Mouse (Mus musculus) midbrain, postnatal 0 days (tissue): ENCODE data around the gene Chst14. TPM values are rescaled to one million over a fixed set of nuclear protein-coding genes. Genes with fewer than 3 reads are reported as not detected.

Source experiments
- ATAC-seq: fragments of 200-750 bp; cut with Nextera tagmentation; 2 replicates; pipeline ENCODE4 v1.8.0; 2017; ENCODE audit warnings: moderate number of reproducible peaks, mild to moderate bottlenecking, moderate TSS enrichment, moderate library complexity; ENCODE audit not compliant: low FRiP score
- DNase-seq: peaks from one replicate; pipeline ENCODE4 v3.0.0-alpha.2; 2015; ENCODE audit warnings: low spot score
- H3K27ac ChIP-seq: fragments of 300-500 bp; sonication (generic); 2 replicates; pipeline ENCODE4 v1.5.1; 2014; ENCODE audit warnings: low read depth, mild to moderate bottlenecking, low read length, mixed read lengths
- H3K27me3 ChIP-seq: fragments of 300-500 bp; sonication (generic); 2 replicates; pipeline ENCODE4 v1.6.1; 2014; ENCODE audit warnings: low read length, control low read depth, mixed read lengths; ENCODE audit not compliant: insufficient read depth
- H3K36me3 ChIP-seq: fragments of 300-500 bp; sonication (generic); 2 replicates; pipeline ENCODE4 v1.6.1; 2014; ENCODE audit warnings: low read length, control low read depth, mixed read lengths; ENCODE audit not compliant: insufficient read depth
- H3K4me1 ChIP-seq: fragments of 300-500 bp; sonication (generic); 2 replicates; pipeline ENCODE4 v1.6.1; 2014; ENCODE audit warnings: mild to moderate bottlenecking, control low read depth, antibody characterized with exemption, low read length, mixed read lengths; ENCODE audit not compliant: insufficient read depth
- H3K4me2 ChIP-seq: fragments of 300-500 bp; sonication (generic); 2 replicates; pipeline ENCODE4 v1.6.1; 2014; ENCODE audit warnings: low read depth, mild to moderate bottlenecking, low read length, mixed read lengths; ENCODE audit not compliant: poor library complexity, severe bottlenecking
- H3K4me3 ChIP-seq: fragments of 300-500 bp; sonication (generic); 2 replicates; pipeline ENCODE4 v1.5.1; 2014; ENCODE audit warnings: low read depth, mild to moderate bottlenecking, low read length, moderate library complexity
- H3K9ac ChIP-seq: fragments of 300-500 bp; sonication (generic); replicated peaks from 2 replicates; pipeline ENCODE4 v1.6.1; 2014; ENCODE audit warnings: mild to moderate bottlenecking, low read length, moderate library complexity, mixed read lengths; ENCODE audit not compliant: poor library complexity, severe bottlenecking
- H3K9me3 ChIP-seq: fragments of 300-500 bp; sonication (generic); 2 replicates; pipeline ENCODE4 v1.6.1; 2016; ENCODE audit warnings: low read length, control low read depth
- CTCF ChIP-seq: IDR thresholded peaks from 2 replicates; pipeline ENCODE4 v1.5.1; 2016; ENCODE audit warnings: antibody characterized with exemption, mild to moderate bottlenecking
- WGBS: fragments of 180-500 bp; shearing (Covaris S2); extraction: QIAGEN DNeasy Blood & Tissue Kit; methylation state at CpG from one replicate; pipeline ENCODE4 v1.1.7; 2014; 5-methylcytosine and 5-hydroxymethylcytosine counted together
- polyA plus RNA-seq: library from polyadenylated mRNA; unstranded; fragments of >200 nt; fragmentation: Nextera tagmentation; extraction: Ambion mirVana; gene quantifications from 2 replicates; pipeline ENCODE4 v1.2.1, GENCODE M21; 2015
- total RNA-seq: library from RNA; depleted of rRNA; stranded (reverse); fragments of >200 nt; gene quantifications from 2 replicates; pipeline ENCODE4 v1.2.3, GENCODE M21; 2014

Gene Chst14
- total and polyA plus RNA-seq, 2 experiments from 2014 or later, result 3.0 to 4.9 TPM

- TF ChIP-seq CTCF, result no peak
- no peak overlapping the region for H3K4me2 ChIP-seq
- H3K9me3 ChIP-seq, result no peaks in the 10 kb centered on the region
- peaks cover 11% of the 10 kb centered on the region; the same call in 1 of the 2 replicates for H3K4me1 ChIP-seq
- no peak for DNase-seq
- peaks cover 56% of the 10 kb centered on the region for H3K27me3 ChIP-seq
- no peak overlapping the region for H3K4me3 ChIP-seq
- no peaks in the 10 kb centered on the region for H3K36me3 ChIP-seq
- ATAC-seq, result no peak
- 3% methylated on average over 11 of the region's 11 CpGs for WGBS
- no peak overlapping the region for H3K9ac ChIP-seq
- H3K27ac ChIP-seq, result no peak overlapping the region
These were observed 28.5 kb upstream of the Chst14 start for GRCm38 (mm10) chr2:118897808-118898207.

- TF ChIP-seq CTCF, result no peak
- Histone ChIP-seq H3K36me3 (no peaks in the 10 kb centered on the region), H3K9me3 (no peaks in the 10 kb centered on the region), H3K9ac (no peak overlapping the region), H3K27ac (no peak overlapping the region), H3K4me1 (peaks cover 21% of the 10 kb centered on the region), H3K27me3 (peaks cover 56% of the 10 kb centered on the region), H3K4me2 (no peak overlapping the region), H3K4me3 (no peak overlapping the region)
- DNase-seq, result no peak
- no peak for ATAC-seq
- WGBS, result 10% methylated on average over 4 of the region's 4 CpGs
These were observed 27.5 kb upstream of the Chst14 start for GRCm38 (mm10) chr2:118898771-118899170.

GRCm38 (mm10) chr2:118899306-118899705 lies 27.0 kb upstream of the Chst14 start:
- Histone ChIP-seq H3K27me3 (peaks cover 56% of the 10 kb centered on the region), H3K9me3 (no peaks in the 10 kb centered on the region), H3K4me1 (peaks cover 22% of the 10 kb centered on the region), H3K4me2 (no peak overlapping the region), H3K36me3 (no peaks in the 10 kb centered on the region), H3K27ac (no peak overlapping the region), H3K9ac (no peak overlapping the region), H3K4me3 (no peak overlapping the region)
- no peak for TF ChIP-seq CTCF
- 9% methylated on average over 7 of the region's 7 CpGs for WGBS
- DNase-seq (no peak), ATAC-seq (no peak)

- ATAC-seq (no peak), DNase-seq (no peak)
- under 1% methylated on average over 32 of the region's 32 CpGs for WGBS
- TF ChIP-seq CTCF, result no peak
- Histone ChIP-seq H3K36me3 (no peaks in the 10 kb centered on the region), H3K4me1 (peaks cover 30% of the 10 kb centered on the region), H3K27me3 (peaks cover 48% of the 10 kb centered on the region), H3K9me3 (no peaks in the 10 kb centered on the region), H3K27ac (no peak within 1 kb of the TSS), H3K4me3 (peak within 1 kb of the TSS; percentile 92), H3K9ac (peak within 1 kb of the TSS; percentile 92), H3K4me2 (peak within 1 kb of the TSS; percentile 95)
These were observed 26.1 kb upstream of the Chst14 start, which contains the start of gene Bahd1 for GRCm38 (mm10) chr2:118899981-118900825. Bahd1 (plus strand) TSS chr2:118900377.

GRCm38 (mm10) chr2:118900826-118901140 lies 25.5 kb upstream of the Chst14 start:
- Histone ChIP-seq H3K4me2 (peak overlapping the region; percentile 95), H3K4me1 (peaks cover 31% of the 10 kb centered on the region), H3K36me3 (no peaks in the 10 kb centered on the region), H3K9me3 (no peaks in the 10 kb centered on the region), H3K27ac (no peak overlapping the region), H3K27me3 (peaks cover 43% of the 10 kb centered on the region), H3K9ac (peak overlapping the region; percentile 48), H3K4me3 (peak overlapping the region; percentile 92)
- WGBS, result 0% methylated on average over 11 of the region's 11 CpGs
- ATAC-seq (peak; percentile 6), DNase-seq (no peak)
- TF ChIP-seq CTCF, result no peak
